Mouse (Mus musculus) liver, embryonic 15.5 days (tissue): ENCODE measurements around the gene Fam19a3. TPM values are rescaled to one million over a fixed set of nuclear protein-coding genes. Genes with fewer than 3 reads are reported as not detected.
A peak's percentile ranks its signal among the peaks of the same experiment; 100 is the strongest.

Source experiments
- ATAC-seq: fragments of 200-750 bp; cut with Nextera tagmentation; 2 replicates; pipeline ENCODE4 v1.8.0; 2017; ENCODE audit warnings: moderate number of reproducible peaks, mild to moderate bottlenecking, moderate library complexity; ENCODE audit not compliant: insufficient read depth
- H3K27ac ChIP-seq: fragments of 300-500 bp; sonication (generic); replicated peaks from 2 replicates; pipeline ENCODE4 v1.5.1; 2015; ENCODE audit warnings: mild to moderate bottlenecking, inconsistent platforms
- H3K27me3 ChIP-seq: fragments of 300-500 bp; sonication (generic); 2 replicates; pipeline ENCODE4 v1.6.1; 2015; ENCODE audit warnings: mild to moderate bottlenecking, inconsistent platforms
- H3K36me3 ChIP-seq: fragments of 300-500 bp; sonication (generic); replicated peaks from 2 replicates; pipeline ENCODE4 v1.6.1; 2015; ENCODE audit warnings: moderate library complexity, mild to moderate bottlenecking, inconsistent platforms
- H3K4me1 ChIP-seq: fragments of 300-500 bp; sonication (generic); replicated peaks from 2 replicates; pipeline ENCODE4 v1.6.1; 2015; ENCODE audit warnings: inconsistent platforms
- H3K4me2 ChIP-seq: fragments of 300-500 bp; sonication (generic); 2 replicates; pipeline ENCODE4 v1.6.1; 2015; ENCODE audit warnings: moderate library complexity, mild to moderate bottlenecking, inconsistent platforms
- H3K4me3 ChIP-seq: fragments of 300-500 bp; sonication (generic); replicated peaks from 2 replicates; pipeline ENCODE4 v1.5.1; 2015; ENCODE audit warnings: mild to moderate bottlenecking, inconsistent platforms
- H3K9ac ChIP-seq: fragments of 300-500 bp; sonication (generic); 2 replicates; pipeline ENCODE4 v1.6.1; 2015; ENCODE audit warnings: moderate library complexity, mild to moderate bottlenecking, inconsistent platforms
- H3K9me3 ChIP-seq: fragments of 300-500 bp; sonication (generic); replicated peaks from 2 replicates; pipeline ENCODE4 v1.6.1; 2016; ENCODE audit warnings: inconsistent platforms
- WGBS: fragments of 180-500 bp; shearing (Covaris S2); methylation state at CpG from one replicate; pipeline ENCODE4 v1.1.7; 2015; ENCODE audit warnings: mixed read lengths; ENCODE audit not compliant: insufficient replicate concordance; 5-methylcytosine and 5-hydroxymethylcytosine counted together
- polyA plus RNA-seq: library from polyadenylated mRNA; unstranded; fragments of >200 nt; fragmentation: Nextera tagmentation; extraction: Ambion mirVana; gene quantifications from 2 replicates; pipeline ENCODE4 v1.2.1, GENCODE M21; 2015

Gene Fam19a3
- polyA plus RNA-seq, 1 experiment from 2014 or later = not detected

- peaks cover 27% of the 10 kb centered on the region for H3K4me1 ChIP-seq
- H3K27ac ChIP-seq = no peak within 1 kb of the TSS
- peak within 1 kb of the TSS; percentile 76 for H3K4me2 ChIP-seq
- H3K9ac ChIP-seq = peak within 1 kb of the TSS; percentile 27; the same call in 1 of the 2 replicates
- H3K27me3 ChIP-seq = peaks cover 100% of the 10 kb centered on the region
- 2% methylated on average over 56 of the region's 56 CpGs for WGBS
- peak; percentile 49 for ATAC-seq
- H3K4me3 ChIP-seq = peak within 1 kb of the TSS; percentile 52
- no peaks in the 10 kb centered on the region for H3K9me3 ChIP-seq
- H3K36me3 ChIP-seq = no peaks in the 10 kb centered on the region
Observed at GRCm38 (mm10) chr3:104780561-104781420, 849 bp downstream of the Fam19a3 start, which contains the start of gene Ppm1j. Gene Ppm1j, plus strand, starts transcription at chr3:104781056.

GRCm38 (mm10) chr3:104779949-104780348, 1.7 kb downstream of the Fam19a3 start:
- no peak overlapping the region for H3K9ac ChIP-seq
- WGBS = 2% methylated on average over 7 of the region's 7 CpGs
- peaks cover 98% of the 10 kb centered on the region for H3K27me3 ChIP-seq
- H3K9me3 ChIP-seq = no peaks in the 10 kb centered on the region
- H3K36me3 ChIP-seq = no peaks in the 10 kb centered on the region
- H3K4me2 ChIP-seq = no peak overlapping the region
- H3K4me3 ChIP-seq = no peak overlapping the region
- ATAC-seq = no peak
- no peak overlapping the region for H3K27ac ChIP-seq
- H3K4me1 ChIP-seq = peaks cover 27% of the 10 kb centered on the region

- ATAC-seq = no peak
- Histone ChIP-seq H3K36me3 (no peaks in the 10 kb centered on the region), H3K9ac (no peak overlapping the region), H3K9me3 (no peaks in the 10 kb centered on the region), H3K4me2 (peak overlapping the region; percentile 29; the same call in 1 of the 2 replicates), H3K4me1 (peaks cover 26% of the 10 kb centered on the region), H3K27me3 (peaks cover 89% of the 10 kb centered on the region), H3K4me3 (0 out of 2 replicates have a peak overlapping the region, but pooled peaks have one; percentile 5), H3K27ac (no peak overlapping the region)
- 3% methylated on average over 20 of the region's 20 CpGs for WGBS
Observed at GRCm38 (mm10) chr3:104777342-104777741, 4.3 kb downstream of the Fam19a3 start.

GRCm38 (mm10) chr3:104773301-104773700, 8.3 kb downstream of the Fam19a3 start:
- 60% methylated on average over 7 of the region's 7 CpGs for WGBS
- no peak overlapping the region for H3K9ac ChIP-seq
- no peaks in the 10 kb centered on the region for H3K9me3 ChIP-seq
- H3K4me2 ChIP-seq = no peak overlapping the region
- no peak overlapping the region for H3K27ac ChIP-seq
- ATAC-seq = no peak
- no peak overlapping the region for H3K4me3 ChIP-seq
- no peaks in the 10 kb centered on the region for H3K36me3 ChIP-seq
- peaks cover 16% of the 10 kb centered on the region for H3K4me1 ChIP-seq
- H3K27me3 ChIP-seq = peaks cover 55% of the 10 kb centered on the region

GRCm38 (mm10) chr3:104771460-104771859, 10.2 kb downstream of the Fam19a3 start:
- Histone ChIP-seq H3K9me3 (no peaks in the 10 kb centered on the region), H3K27me3 (peaks cover 36% of the 10 kb centered on the region), H3K4me3 (no peak overlapping the region), H3K4me2 (no peak overlapping the region), H3K9ac (no peak overlapping the region), H3K27ac (no peak overlapping the region), H3K4me1 (peaks cover 9% of the 10 kb centered on the region), H3K36me3 (no peaks in the 10 kb centered on the region)
- no peak for ATAC-seq
- WGBS = 28% methylated on average over 6 of the region's 6 CpGs

GRCm38 (mm10) chr3:104770918-104771317, 10.7 kb downstream of the Fam19a3 start:
- Histone ChIP-seq H3K9ac (no peak overlapping the region), H3K9me3 (no peaks in the 10 kb centered on the region), H3K4me3 (no peak overlapping the region), H3K4me2 (no peak overlapping the region), H3K27me3 (peaks cover 31% of the 10 kb centered on the region), H3K27ac (no peak overlapping the region), H3K36me3 (no peaks in the 10 kb centered on the region), H3K4me1 (peaks cover 9% of the 10 kb centered on the region)
- WGBS = 73% methylated on average over 3 of the region's 3 CpGs
- ATAC-seq = no peak

- Histone ChIP-seq H3K4me2 (no peak overlapping the region), H3K4me1 (peaks cover 9% of the 10 kb centered on the region), H3K4me3 (no peak overlapping the region), H3K9ac (no peak overlapping the region), H3K36me3 (no peaks in the 10 kb centered on the region), H3K27me3 (peaks cover 24% of the 10 kb centered on the region), H3K9me3 (no peaks in the 10 kb centered on the region), H3K27ac (no peak overlapping the region)
- no peak for ATAC-seq
- WGBS = 54% methylated on average over 10 of the region's 10 CpGs
Observed at GRCm38 (mm10) chr3:104770035-104770434, 11.6 kb downstream of the Fam19a3 start.

- peak; percentile 45 for ATAC-seq
- Histone ChIP-seq H3K27me3 (peaks cover 18% of the 10 kb centered on the region), H3K27ac (no peak overlapping the region), H3K9me3 (no peaks in the 10 kb centered on the region), H3K9ac (no peak overlapping the region), H3K4me1 (peaks cover 9% of the 10 kb centered on the region), H3K4me3 (no peak overlapping the region), H3K4me2 (no peak overlapping the region), H3K36me3 (no peaks in the 10 kb centered on the region)
- 34% methylated on average over 3 of the region's 3 CpGs for WGBS
Observed at GRCm38 (mm10) chr3:104769135-104769534, 12.5 kb downstream of the Fam19a3 start.

- Histone ChIP-seq H3K9ac (no peak overlapping the region), H3K27ac (no peak overlapping the region), H3K36me3 (no peaks in the 10 kb centered on the region), H3K9me3 (no peaks in the 10 kb centered on the region), H3K4me2 (no peak overlapping the region), H3K27me3 (peaks cover 8% of the 10 kb centered on the region), H3K4me3 (no peak overlapping the region), H3K4me1 (peaks cover 21% of the 10 kb centered on the region)
- ATAC-seq = no peak
- WGBS = 53% methylated on average over 4 of the region's 4 CpGs
Observed at GRCm38 (mm10) chr3:104767716-104768115, 13.9 kb downstream of the Fam19a3 start.

- WGBS = 42% methylated on average over 2 of the region's 2 CpGs
- no peak for ATAC-seq
- peaks cover 4% of the 10 kb centered on the region for H3K27me3 ChIP-seq
Observed at GRCm38 (mm10) chr3:104767141-104767540, 14.5 kb downstream of the Fam19a3 start.

GRCm38 (mm10) chr3:104765021-104765420, 16.6 kb downstream of the Fam19a3 start:
- ATAC-seq = no peak
- 10% methylated on average over 4 of the region's 4 CpGs for WGBS
- Histone ChIP-seq H3K4me1 (peaks cover 35% of the 10 kb centered on the region), H3K4me3 (no peak overlapping the region), H3K36me3 (no peaks in the 10 kb centered on the region), H3K4me2 (no peak overlapping the region), H3K9me3 (no peaks in the 10 kb centered on the region), H3K9ac (no peak overlapping the region), H3K27ac (no peak overlapping the region), H3K27me3 (peaks cover 4% of the 10 kb centered on the region; the same call in 1 of the 2 replicates)

More at GRCm38 (mm10) chr3:104767141-104767540, 14.5 kb downstream of the Fam19a3 start:
- no peak overlapping the region for H3K27ac ChIP-seq
- no peak overlapping the region for H3K4me2 ChIP-seq
- peaks cover 24% of the 10 kb centered on the region for H3K4me1 ChIP-seq
- no peak overlapping the region for H3K9ac ChIP-seq
- no peaks in the 10 kb centered on the region for H3K9me3 ChIP-seq
- H3K36me3 ChIP-seq = no peaks in the 10 kb centered on the region
- no peak overlapping the region for H3K4me3 ChIP-seq
